Mouse (Mus musculus) neural tube, embryonic 12.5 days (tissue): Measurements from ENCODE around the gene Uevld. TPM values are rescaled to one million over a fixed set of nuclear protein-coding genes. Genes with fewer than 3 reads are reported as not detected.
A peak's percentile ranks its signal among the peaks of the same experiment; 100 is the strongest.

Experiments used
- ATAC-seq: fragments of 200-750 bp; cut with Nextera tagmentation; 2 replicates; pipeline ENCODE4 v1.8.0; 2017; ENCODE audit warnings: low read depth, mild to moderate bottlenecking, moderate TSS enrichment, moderate library complexity; ENCODE audit not compliant: low FRiP score
- H3K27ac ChIP-seq: fragments of 300-500 bp; sonication (generic); 2 replicates; pipeline ENCODE4 v1.5.1; 2016
- H3K27me3 ChIP-seq: fragments of 300-500 bp; sonication (generic); replicated peaks from 2 replicates; pipeline ENCODE4 v1.6.1; 2016; ENCODE audit warnings: mild to moderate bottlenecking
- H3K36me3 ChIP-seq: fragments of 300-500 bp; sonication (generic); 2 replicates; pipeline ENCODE4 v1.6.1; 2016; ENCODE audit warnings: mild to moderate bottlenecking
- H3K4me1 ChIP-seq: fragments of 300-500 bp; sonication (generic); 2 replicates; pipeline ENCODE4 v1.6.1; 2016
- H3K4me2 ChIP-seq: fragments of 300-500 bp; sonication (generic); replicated peaks from 2 replicates; pipeline ENCODE4 v1.6.1; 2016; ENCODE audit warnings: mild to moderate bottlenecking
- H3K4me3 ChIP-seq: fragments of 300-500 bp; sonication (generic); 2 replicates; pipeline ENCODE4 v1.5.1; 2016
- H3K9ac ChIP-seq: fragments of 300-500 bp; sonication (generic); 2 replicates; pipeline ENCODE4 v1.6.1; 2016; ENCODE audit warnings: mild to moderate bottlenecking
- H3K9me3 ChIP-seq: fragments of 300-500 bp; sonication (generic); 2 replicates; pipeline ENCODE4 v1.6.1; 2016; ENCODE audit warnings: mild to moderate bottlenecking
- WGBS: fragments of 180-500 bp; shearing (Covaris S2); methylation state at CpG from one replicate; pipeline ENCODE4 v1.1.7; 2016; 5-methylcytosine and 5-hydroxymethylcytosine counted together
- polyA plus RNA-seq: library from polyadenylated mRNA; unstranded; fragments of >200 nt; fragmentation: Nextera tagmentation; extraction: Ambion mirVana; gene quantifications from 2 replicates; pipeline ENCODE4 v1.2.1, GENCODE M21; 2016

The Uevld gene
- polyA plus RNA-seq, 1 experiment from 2014 or later, result 7.3 TPM

GRCm38 (mm10) chr7:46962806-46963618, 4.7 kb upstream of the Uevld start:
- 0% methylated on average over 9 of the region's 9 CpGs for WGBS
- Histone ChIP-seq H3K36me3 (no peaks in the 10 kb centered on the region), H3K9me3 (no peaks in the 10 kb centered on the region), H3K9ac (no peak overlapping the region), H3K4me3 (no peak overlapping the region), H3K4me1 (peaks cover 6% of the 10 kb centered on the region), H3K27ac (no peak overlapping the region), H3K4me2 (peak overlapping the region; percentile 22), H3K27me3 (no peaks in the 10 kb centered on the region; the same call in 1 of the 2 replicates)
- peak; percentile 84 for ATAC-seq

- Histone ChIP-seq H3K4me1 (peaks cover 13% of the 10 kb centered on the region), H3K27me3 (no peaks in the 10 kb centered on the region; the same call in 1 of the 2 replicates), H3K4me2 (no peak overlapping the region), H3K4me3 (no peak overlapping the region), H3K9me3 (no peaks in the 10 kb centered on the region), H3K27ac (no peak overlapping the region), H3K36me3 (no peaks in the 10 kb centered on the region), H3K9ac (no peak overlapping the region)
- ATAC-seq, result no peak
Measured at GRCm38 (mm10) chr7:46962132-46962531, 3.8 kb upstream of the Uevld start.

GRCm38 (mm10) chr7:46960991-46961390, 2.7 kb upstream of the Uevld start:
- Histone ChIP-seq H3K9ac (no peak overlapping the region), H3K4me3 (no peak overlapping the region), H3K9me3 (no peaks in the 10 kb centered on the region), H3K27me3 (no peaks in the 10 kb centered on the region; the same call in 1 of the 2 replicates), H3K4me1 (peaks cover 13% of the 10 kb centered on the region), H3K27ac (no peak overlapping the region), H3K4me2 (no peak overlapping the region), H3K36me3 (no peaks in the 10 kb centered on the region)
- no peak for ATAC-seq
- 72% methylated on average over 3 of the region's 3 CpGs for WGBS

GRCm38 (mm10) chr7:46958853-46959252, 526 bp upstream of the Uevld start:
- H3K4me3 ChIP-seq, result peak overlapping the region; percentile 60
- WGBS, result 17% methylated on average over 9 of the region's 9 CpGs
- no peaks in the 10 kb centered on the region for H3K9me3 ChIP-seq
- H3K27ac ChIP-seq, result no peak overlapping the region
- peak overlapping the region; percentile 77 for H3K4me2 ChIP-seq
- no peaks in the 10 kb centered on the region; the same call in 1 of the 2 replicates for H3K27me3 ChIP-seq
- ATAC-seq, result no peak
- H3K36me3 ChIP-seq, result peaks cover 7% of the 10 kb centered on the region
- peak overlapping the region; percentile 62 for H3K9ac ChIP-seq
- peaks cover 13% of the 10 kb centered on the region for H3K4me1 ChIP-seq

GRCm38 (mm10) chr7:46935847-46936246, 22.5 kb downstream of the Uevld start:
- Histone ChIP-seq H3K36me3 (peaks cover 48% of the 10 kb centered on the region), H3K27ac (no peak overlapping the region), H3K27me3 (no peaks in the 10 kb centered on the region), H3K4me2 (no peak overlapping the region), H3K4me1 (no peaks in the 10 kb centered on the region), H3K4me3 (no peak overlapping the region), H3K9ac (no peak overlapping the region), H3K9me3 (no peaks in the 10 kb centered on the region)
- 68% methylated on average over 4 of the region's 4 CpGs for WGBS
- ATAC-seq, result no peak

GRCm38 (mm10) chr7:46934788-46935187, 23.5 kb downstream of the Uevld start:
- no peak for ATAC-seq
- Histone ChIP-seq H3K4me2 (no peak overlapping the region), H3K4me3 (no peak overlapping the region), H3K36me3 (peaks cover 47% of the 10 kb centered on the region), H3K27ac (no peak overlapping the region), H3K4me1 (no peaks in the 10 kb centered on the region), H3K27me3 (no peaks in the 10 kb centered on the region), H3K9me3 (no peaks in the 10 kb centered on the region), H3K9ac (no peak overlapping the region)
- WGBS, result 85% methylated on average over 8 of the region's 8 CpGs

GRCm38 (mm10) chr7:46931370-46931769, 27.0 kb downstream of the Uevld start:
- H3K36me3 ChIP-seq, result peaks cover 31% of the 10 kb centered on the region

GRCm38 (mm10) chr7:46928291-46928690, 30.0 kb downstream of the Uevld start:
- no peaks in the 10 kb centered on the region for H3K27me3 ChIP-seq
- no peak overlapping the region for H3K4me2 ChIP-seq
- peaks cover 21% of the 10 kb centered on the region for H3K36me3 ChIP-seq
- 94% methylated on average over 5 of the region's 5 CpGs for WGBS
- H3K9me3 ChIP-seq, result no peaks in the 10 kb centered on the region
- no peak overlapping the region for H3K27ac ChIP-seq
- no peak overlapping the region for H3K4me3 ChIP-seq
- no peak for ATAC-seq
- no peak overlapping the region for H3K9ac ChIP-seq
- H3K4me1 ChIP-seq, result no peaks in the 10 kb centered on the region

More at GRCm38 (mm10) chr7:46931370-46931769, 27.0 kb downstream of the Uevld start:
- H3K4me1 ChIP-seq, result no peaks in the 10 kb centered on the region
- no peak overlapping the region for H3K27ac ChIP-seq
- H3K4me3 ChIP-seq, result no peak overlapping the region
- WGBS, result 96% methylated on average over 3 of the region's 3 CpGs
- H3K9ac ChIP-seq, result no peak overlapping the region
- H3K4me2 ChIP-seq, result no peak overlapping the region
- H3K27me3 ChIP-seq, result no peaks in the 10 kb centered on the region
- no peak for ATAC-seq
- no peaks in the 10 kb centered on the region for H3K9me3 ChIP-seq

- Histone ChIP-seq H3K36me3 (no peaks in the 10 kb centered on the region; the same call in none of the 2 replicates), H3K4me3 (no peak overlapping the region), H3K4me2 (no peak overlapping the region), H3K27me3 (no peaks in the 10 kb centered on the region), H3K4me1 (peaks cover 16% of the 10 kb centered on the region), H3K27ac (no peak overlapping the region), H3K9ac (no peak overlapping the region), H3K9me3 (no peaks in the 10 kb centered on the region)
- WGBS, result 64% methylated on average over 4 of the region's 4 CpGs
- ATAC-seq, result no peak
Measured at GRCm38 (mm10) chr7:46922075-46922474, 36.3 kb downstream of the Uevld start.

GRCm38 (mm10) chr7:46919551-46920176, 38.7 kb downstream of the Uevld start, which contains the start of gene Tsg101:
TSS of gene Tsg101 (minus strand) at chr7:46919969.
- peak within 1 kb of the TSS; percentile 94 for H3K9ac ChIP-seq
- H3K27ac ChIP-seq, result peak within 1 kb of the TSS; percentile 89
- H3K4me1 ChIP-seq, result peaks cover 17% of the 10 kb centered on the region
- H3K9me3 ChIP-seq, result no peaks in the 10 kb centered on the region
- H3K27me3 ChIP-seq, result no peaks in the 10 kb centered on the region
- peak within 1 kb of the TSS; percentile 87 for H3K4me3 ChIP-seq
- H3K4me2 ChIP-seq, result peak within 1 kb of the TSS; percentile 69
- H3K36me3 ChIP-seq, result peaks cover 9% of the 10 kb centered on the region; the same call in 1 of the 2 replicates
- under 1% methylated on average over 75 of the region's 75 CpGs for WGBS
- ATAC-seq, result peak; percentile 95

- no peak for ATAC-seq
Measured at GRCm38 (mm10) chr7:46918678-46919371, 39.5 kb downstream of the Uevld start.

GRCm38 (mm10) chr7:46916376-46916775, 42.0 kb downstream of the Uevld start:
- Histone ChIP-seq H3K4me1 (peaks cover 17% of the 10 kb centered on the region), H3K9me3 (no peaks in the 10 kb centered on the region), H3K9ac (no peak overlapping the region), H3K4me2 (no peak overlapping the region), H3K36me3 (peaks cover 23% of the 10 kb centered on the region), H3K27ac (no peak overlapping the region), H3K4me3 (no peak overlapping the region), H3K27me3 (no peaks in the 10 kb centered on the region)
- ATAC-seq, result no peak
- 98% methylated on average over 3 of the region's 3 CpGs for WGBS

More at GRCm38 (mm10) chr7:46918678-46919371, 39.5 kb downstream of the Uevld start:
- Histone ChIP-seq H3K27ac (no peak overlapping the region), H3K9me3 (no peaks in the 10 kb centered on the region), H3K4me3 (peak overlapping the region; percentile 87), H3K9ac (peak overlapping the region; percentile 94), H3K27me3 (no peaks in the 10 kb centered on the region), H3K36me3 (peaks cover 9% of the 10 kb centered on the region; the same call in 1 of the 2 replicates), H3K4me1 (peaks cover 17% of the 10 kb centered on the region), H3K4me2 (peak overlapping the region; percentile 69)
- WGBS, result 20% methylated on average over 13 of the region's 13 CpGs
